Mouse (Mus musculus) heart, embryonic 14.5 days (tissue): ENCODE data around the gene Pnp2. TPM values are rescaled to one million over a fixed set of nuclear protein-coding genes. Genes with fewer than 3 reads are reported as not detected.
"Not testable (repeated sequence)": the region's sequence is repeated elsewhere in the genome, so short reads cannot be mapped to it uniquely, and the experiment has no call there.

Experiments
- ATAC-seq: fragments of 200-750 bp; cut with Nextera tagmentation; 2 replicates; pipeline ENCODE4 v1.8.0; 2017; ENCODE audit warnings: low read depth, moderate TSS enrichment; ENCODE audit not compliant: insufficient number of reproducible peaks, insufficient read depth, low FRiP score
- H3K27ac ChIP-seq, 2 experiments: fragments of 200-500 bp in 1 of 2; fragments of 300-500 bp in 1 of 2; sonication (generic) in 1 of 2; replicated peaks in 1 of 2; 2 replicates each; pipeline ENCODE4 v1.5.1; 2012 to 2014; ENCODE audit warnings: low read depth in 2 of 2, low read length in 2 of 2, control low read depth in 1 of 2, mild to moderate bottlenecking in 1 of 2, mixed read lengths in 1 of 2; ENCODE audit not compliant: control insufficient read depth in 1 of 2, insufficient read depth in 1 of 2
- H3K27me3 ChIP-seq: fragments of 300-500 bp; sonication (generic); 2 replicates; pipeline ENCODE4 v1.6.1; 2014; ENCODE audit warnings: mild to moderate bottlenecking, low read length, control low read depth; ENCODE audit not compliant: control insufficient read depth, insufficient read depth
- H3K36me3 ChIP-seq: fragments of 300-500 bp; sonication (generic); 2 replicates; pipeline ENCODE4 v1.6.1; 2014; ENCODE audit warnings: mild to moderate bottlenecking, control low read depth, low read length, mixed read lengths; ENCODE audit not compliant: control insufficient read depth, insufficient read depth
- H3K4me1 ChIP-seq, 2 experiments: fragments of 200-500 bp in 1 of 2; fragments of 300-500 bp in 1 of 2; sonication (generic) in 1 of 2; 2 replicates each; pipeline ENCODE4 v1.6.1; 2012 to 2014; ENCODE audit warnings: low read length in 2 of 2, control low read depth in 1 of 2, mixed read lengths in 1 of 2; ENCODE audit not compliant: control insufficient read depth in 2 of 2, insufficient read depth in 2 of 2
- H3K4me2 ChIP-seq: fragments of 300-500 bp; sonication (generic); 2 replicates; pipeline ENCODE4 v1.6.1; 2014; ENCODE audit warnings: mild to moderate bottlenecking, low read length
- H3K4me3 ChIP-seq, 2 experiments: fragments of 200-500 bp in 1 of 2; fragments of 300-500 bp in 1 of 2; sonication (generic) in 1 of 2; 2 replicates each; pipeline ENCODE4 v1.5.1; 2012 to 2014; ENCODE audit warnings: low read length in 2 of 2, mild to moderate bottlenecking in 2 of 2, control low read depth in 1 of 2, low read depth in 1 of 2, moderate library complexity in 1 of 2; ENCODE audit not compliant: control insufficient read depth in 1 of 2, insufficient read depth in 1 of 2
- H3K9ac ChIP-seq: fragments of 300-500 bp; sonication (generic); 2 replicates; pipeline ENCODE4 v1.6.1; 2014; ENCODE audit warnings: mild to moderate bottlenecking, low read length
- H3K9me3 ChIP-seq: fragments of 300-500 bp; sonication (generic); 2 replicates; pipeline ENCODE4 v1.6.1; 2016; ENCODE audit warnings: low read length, control low read depth; ENCODE audit not compliant: control insufficient read depth
- WGBS: fragments of 180-500 bp; shearing (Covaris S2); extraction: QIAGEN DNeasy Blood & Tissue Kit; methylation state at CpG from one replicate; pipeline ENCODE4 v1.1.7; 2014; 5-methylcytosine and 5-hydroxymethylcytosine counted together
- polyA plus RNA-seq: library from polyadenylated mRNA; unstranded; fragments of >200 nt; fragmentation: Nextera tagmentation; extraction: Ambion mirVana; gene quantifications from 2 replicates; pipeline ENCODE4 v1.2.1, GENCODE M21; 2014

Gene Pnp2
- polyA plus RNA-seq, 1 experiment from 2014 or later = 0.59 TPM

DNA sequence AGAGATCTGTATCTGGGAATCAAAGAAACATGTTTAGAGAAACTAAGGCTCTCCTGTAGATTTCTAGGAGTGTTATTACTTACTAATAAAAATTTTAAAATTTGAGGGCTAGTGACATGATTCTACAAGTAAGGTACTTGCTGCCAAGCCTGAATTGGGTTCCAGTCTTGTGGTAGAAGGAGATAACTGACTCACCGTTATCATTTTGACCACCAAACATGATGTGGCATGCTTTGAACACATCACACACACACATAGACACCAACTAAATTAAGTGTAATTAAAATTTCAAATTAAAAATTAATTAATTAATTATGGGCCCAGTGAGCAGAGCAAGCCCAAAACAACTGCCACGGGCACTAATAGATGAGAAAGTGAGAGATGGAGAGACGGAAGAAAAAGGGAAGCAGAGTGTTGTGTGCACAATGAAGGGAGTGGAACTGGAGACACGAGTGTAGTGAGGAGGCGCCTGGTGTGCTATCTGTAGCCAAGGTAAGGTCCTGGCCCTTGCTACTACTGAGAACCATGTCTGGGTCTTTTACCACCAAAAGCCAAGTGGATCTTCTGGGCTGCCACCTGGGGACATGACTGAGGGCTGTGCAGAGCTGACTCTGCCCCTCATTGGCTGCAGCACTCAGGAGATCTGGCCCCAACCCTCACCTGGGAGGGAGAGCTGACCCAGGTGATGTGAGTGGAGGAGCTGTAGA lies 2.6 kb downstream of the Pnp2 start:
- H3K9me3 ChIP-seq, H3K4me2 ChIP-seq, H3K36me3 ChIP-seq, ATAC-seq, H3K4me1 ChIP-seq, H3K27ac ChIP-seq, H3K4me3 ChIP-seq, H3K9ac ChIP-seq, H3K27me3 ChIP-seq: not testable (repeated sequence)
- WGBS = 87% methylated on average over 5 of the region's 5 CpGs

DNA sequence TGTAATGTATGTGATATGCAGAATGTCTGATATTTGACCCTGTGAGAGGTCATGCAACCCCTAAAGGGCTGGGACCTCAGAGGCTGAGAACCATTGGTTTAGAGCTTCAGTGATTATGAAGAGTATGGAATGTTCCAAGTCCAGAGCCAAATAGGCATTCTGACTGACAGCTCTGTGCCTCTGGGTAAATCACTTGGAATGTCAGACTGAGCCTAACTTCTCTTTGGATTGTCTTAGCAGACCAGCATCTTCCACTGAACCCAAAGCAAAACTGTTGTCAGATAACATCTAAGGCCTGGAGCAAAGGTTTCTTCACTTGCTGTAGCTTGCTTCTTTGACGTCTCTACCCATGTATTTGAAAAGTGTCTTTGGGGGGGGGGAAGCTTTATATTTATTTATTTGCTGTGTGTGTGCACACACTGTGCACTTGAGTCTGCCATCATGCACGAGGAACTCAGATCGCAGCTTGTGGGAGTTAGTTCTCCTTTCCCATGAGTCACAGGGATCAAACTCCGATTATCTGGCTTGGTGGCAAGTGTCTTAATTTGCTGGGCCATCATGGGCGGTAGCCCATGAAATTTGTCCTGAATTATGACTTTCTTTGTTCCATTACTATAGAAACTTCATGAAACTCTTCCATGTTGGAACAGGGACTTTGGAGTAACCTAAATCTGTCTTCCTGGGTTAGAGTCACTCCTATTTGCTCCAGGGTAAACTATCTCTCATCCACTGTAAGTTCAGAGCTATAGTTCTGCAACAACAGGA lies 12.6 kb downstream of the Pnp2 start:
- H3K36me3 ChIP-seq = no peaks in the 10 kb centered on the region
- H3K4me2 ChIP-seq = no peak overlapping the region
- no peak overlapping the region for H3K27ac ChIP-seq
- H3K4me1 ChIP-seq = peaks cover 4 to 6% of the 10 kb centered on the region in 2 experiments; a peak in 1 of 4 replicates
- 83% methylated on average over 5 of the region's 5 CpGs for WGBS
- H3K27me3 ChIP-seq = no peaks in the 10 kb centered on the region
- H3K9ac ChIP-seq = no peak overlapping the region
- H3K9me3 ChIP-seq = no peaks in the 10 kb centered on the region; the same call in 1 of the 2 replicates
- ATAC-seq = no peak
- H3K4me3 ChIP-seq = no peak overlapping the region

DNA sequence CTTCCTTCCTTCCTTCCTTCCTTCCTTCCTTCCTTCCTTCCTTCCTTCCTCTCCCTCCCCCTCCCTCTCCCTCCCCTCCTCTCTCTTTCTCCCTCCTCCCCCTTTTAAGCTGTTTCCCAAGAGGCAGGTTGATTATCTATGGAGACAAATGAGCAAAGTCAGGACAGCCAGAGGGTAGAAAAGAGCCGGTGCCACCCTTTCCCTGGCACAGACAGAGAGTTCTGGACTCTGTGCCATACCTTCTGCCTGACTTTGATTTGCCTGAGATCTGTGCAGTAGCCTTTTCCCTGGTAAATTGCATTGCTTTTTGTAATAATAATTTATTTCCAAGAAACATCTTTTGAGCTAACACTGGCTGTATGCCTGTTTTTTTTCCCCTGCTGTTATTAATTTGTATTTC lies 13.2 kb downstream of the Pnp2 start:
- Histone ChIP-seq H3K4me3 (no peak overlapping the region), H3K27ac (no peak overlapping the region), H3K4me1 (peaks cover 4 to 6% of the 10 kb centered on the region in 2 experiments; a peak in 1 of 4 replicates), H3K36me3 (no peaks in the 10 kb centered on the region), H3K4me2 (peak overlapping the region; percentile 24), H3K9ac (no peak overlapping the region), H3K27me3 (no peaks in the 10 kb centered on the region), H3K9me3 (no peaks in the 10 kb centered on the region; the same call in 1 of the 2 replicates)
- 23% methylated on average over 1 of the region's 1 CpGs for WGBS
- no peak for ATAC-seq

DNA sequence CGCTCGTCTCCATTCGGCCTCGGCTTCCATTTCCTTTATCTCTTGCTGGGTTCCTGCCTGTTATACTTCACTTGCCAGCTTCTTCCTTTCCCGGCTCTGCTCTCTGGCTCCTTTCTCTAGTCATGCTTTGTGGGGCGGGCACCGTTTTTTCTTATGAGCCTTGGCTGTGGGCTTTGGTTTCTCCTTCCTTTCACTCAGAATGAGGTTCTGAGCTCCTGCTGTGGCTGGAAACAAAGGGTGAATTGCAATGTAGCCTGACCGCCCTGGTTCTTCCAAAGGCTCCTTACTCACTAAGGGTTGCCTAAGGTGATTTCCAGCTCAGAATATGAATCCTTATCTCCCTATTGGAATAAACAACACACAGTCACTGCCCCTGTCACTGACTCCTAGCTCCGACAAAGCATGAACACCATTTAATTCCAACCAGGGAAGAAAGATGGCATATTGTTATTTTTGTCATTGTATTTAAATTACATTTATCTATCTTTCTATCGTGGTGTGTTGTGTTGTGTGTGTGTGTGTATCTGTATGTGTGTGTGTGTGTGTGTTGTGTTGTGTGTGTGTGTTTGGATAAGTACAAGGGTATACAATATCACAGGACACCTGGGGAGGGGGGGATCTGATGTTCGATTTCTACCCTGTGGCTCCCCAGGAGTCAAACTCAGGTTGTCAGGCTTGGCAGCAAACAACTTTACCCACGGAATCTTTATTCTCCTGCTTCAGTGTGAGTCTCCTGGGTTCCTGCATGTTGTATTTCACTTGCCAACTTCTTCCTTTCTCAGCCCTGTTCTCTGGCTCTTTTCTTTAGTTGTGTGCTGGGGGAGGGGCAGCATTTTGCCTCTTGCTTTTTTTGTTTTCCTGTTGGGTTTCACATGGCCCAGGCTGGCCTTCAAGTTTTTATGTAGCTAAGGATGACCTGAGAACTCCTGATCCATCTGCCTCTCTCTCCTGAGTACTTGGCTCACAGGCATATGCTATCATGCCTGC lies 14.1 kb downstream of the Pnp2 start:
- peaks cover 4 to 6% of the 10 kb centered on the region in 2 experiments; a peak in 1 of 4 replicates for H3K4me1 ChIP-seq
- H3K4me2 ChIP-seq = peak overlapping the region; percentile 24
- ATAC-seq = no peak
- H3K27me3 ChIP-seq = no peaks in the 10 kb centered on the region
- 0 out of 4 replicates have a peak overlapping the region, but pooled peaks of 1 of the 2 experiments have one; percentile 35 for H3K27ac ChIP-seq
- no peaks in the 10 kb centered on the region for H3K9me3 ChIP-seq
- no peak overlapping the region for H3K9ac ChIP-seq
- H3K36me3 ChIP-seq = no peaks in the 10 kb centered on the region
- no peak overlapping the region for H3K4me3 ChIP-seq
- 22% methylated on average over 12 of the region's 12 CpGs for WGBS

DNA sequence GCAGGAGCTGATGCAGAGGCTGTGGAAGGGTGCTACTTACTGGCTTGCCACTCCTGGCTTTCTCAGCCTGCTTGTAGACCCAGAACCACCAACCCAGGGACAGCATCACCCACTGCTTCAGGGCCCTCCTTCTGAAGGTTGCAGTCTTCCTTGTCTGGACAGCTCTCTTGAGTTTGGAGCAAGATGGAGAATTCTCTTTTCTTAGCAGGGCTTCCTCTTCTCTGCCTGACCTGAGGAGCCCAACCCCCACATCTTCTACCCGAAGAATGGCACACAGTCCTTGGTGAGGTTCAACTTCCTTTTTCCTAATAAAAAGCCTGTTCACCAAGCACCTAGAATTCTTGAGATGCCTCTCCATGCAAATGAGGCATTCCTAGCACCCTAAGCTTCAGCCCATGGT lies 15.0 kb downstream of the Pnp2 start:
- H3K36me3 ChIP-seq = no peaks in the 10 kb centered on the region
- H3K4me1 ChIP-seq = peaks cover 4 to 6% of the 10 kb centered on the region in 2 experiments; a peak in 1 of 4 replicates
- H3K9ac ChIP-seq = no peak overlapping the region
- H3K4me3 ChIP-seq = no peak overlapping the region
- 59% methylated on average over 1 of the region's 1 CpGs for WGBS
- H3K4me2 ChIP-seq = no peak overlapping the region
- no peak overlapping the region for H3K27ac ChIP-seq
- ATAC-seq = no peak
- no peaks in the 10 kb centered on the region for H3K27me3 ChIP-seq
- no peaks in the 10 kb centered on the region for H3K9me3 ChIP-seq

DNA sequence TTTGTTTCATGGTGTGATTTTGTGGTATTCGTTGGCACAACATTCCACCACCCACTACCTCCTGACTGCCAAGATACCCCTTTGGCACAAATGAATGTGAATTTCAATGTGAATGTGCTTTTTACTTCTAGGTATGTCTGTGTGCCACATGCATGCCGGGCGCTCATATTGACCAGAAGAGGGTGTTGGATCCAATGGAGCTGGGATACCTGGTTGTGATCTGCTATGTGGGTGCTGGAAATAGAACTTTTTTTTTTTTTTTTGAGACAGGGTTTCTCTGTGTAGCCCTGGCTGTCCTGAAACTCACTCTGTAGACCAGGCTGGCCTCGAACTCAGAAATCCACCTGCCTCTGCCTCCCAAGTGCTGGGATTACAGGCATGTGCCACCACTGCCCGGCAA lies 17.3 kb downstream of the Pnp2 start:
- not testable (repeated sequence) for H3K9me3 ChIP-seq, H3K9ac ChIP-seq, H3K4me1 ChIP-seq, H3K27me3 ChIP-seq, H3K27ac ChIP-seq, H3K4me3 ChIP-seq, H3K36me3 ChIP-seq, H3K4me2 ChIP-seq, ATAC-seq
- 92% methylated on average over 4 of the region's 5 CpGs for WGBS

DNA sequence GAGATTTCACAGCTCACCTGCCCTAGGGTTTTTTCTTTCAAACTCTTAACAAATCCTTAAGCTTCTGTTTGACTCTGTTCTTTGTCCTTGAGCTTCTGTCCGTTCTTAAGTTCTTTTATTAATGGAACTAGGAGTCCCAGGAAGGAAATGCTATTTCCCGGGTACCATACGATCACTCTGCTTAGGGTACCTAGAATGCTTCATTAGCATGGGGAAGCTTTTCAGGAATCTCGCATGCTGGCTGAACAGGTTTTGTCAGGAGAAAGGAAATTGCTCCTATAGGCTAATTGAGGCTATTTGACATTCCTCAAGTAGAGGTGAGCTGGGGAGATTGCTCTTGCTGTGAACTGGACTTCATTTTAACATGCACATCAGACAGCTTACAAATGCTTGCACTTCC lies 17.9 kb downstream of the Pnp2 start:
- Histone ChIP-seq H3K4me3 (no peak overlapping the region), H3K27ac (no peak overlapping the region), H3K9ac (no peak overlapping the region), H3K4me2 (no peak overlapping the region), H3K36me3 (no peaks in the 10 kb centered on the region), H3K9me3 (no peaks in the 10 kb centered on the region), H3K4me1 (peaks cover 5 to 6% of the 10 kb centered on the region in 2 experiments; a peak in 1 of 4 replicates), H3K27me3 (no peaks in the 10 kb centered on the region)
- WGBS = 45% methylated on average over 4 of the region's 4 CpGs
- ATAC-seq = no peak
